Mouse (Mus musculus) cerebellum, adult 8-10 months (tissue): ENCODE measurements at regions not wholly inside any gene's neighbourhood (a gene's known extent, or its start where the extent isn't known, plus 50 kb on each side); places are given as distances from the start of the nearest gene placed in this dataset.
A peak's percentile ranks its signal among the peaks of the same experiment; 100 is the strongest.

Experiments
- DNase-seq: peaks from one replicate; pipeline ENCODE4 v3.0.0; 2022

DNA sequence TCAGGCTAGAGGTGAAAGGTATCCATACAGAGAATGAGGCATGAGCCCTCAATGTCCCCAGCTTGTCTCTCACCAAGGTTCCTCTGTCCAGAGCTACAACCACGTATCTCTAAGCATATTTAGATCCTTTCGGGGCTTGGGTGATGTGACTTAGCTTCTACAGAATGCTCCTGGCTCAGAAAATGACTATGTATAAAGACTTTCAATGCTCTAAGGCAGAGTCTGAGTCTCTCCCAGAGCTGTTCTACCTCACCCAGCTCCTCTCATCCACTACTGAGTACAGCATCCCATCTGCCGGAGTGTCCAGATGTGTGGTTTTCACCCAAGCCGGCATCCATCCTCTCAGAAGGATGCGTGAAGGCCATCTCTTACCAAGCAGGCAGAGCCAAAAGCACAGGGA lies 216.1 kb upstream of the Spdye4c start:
- no peak for DNase-seq

DNA sequence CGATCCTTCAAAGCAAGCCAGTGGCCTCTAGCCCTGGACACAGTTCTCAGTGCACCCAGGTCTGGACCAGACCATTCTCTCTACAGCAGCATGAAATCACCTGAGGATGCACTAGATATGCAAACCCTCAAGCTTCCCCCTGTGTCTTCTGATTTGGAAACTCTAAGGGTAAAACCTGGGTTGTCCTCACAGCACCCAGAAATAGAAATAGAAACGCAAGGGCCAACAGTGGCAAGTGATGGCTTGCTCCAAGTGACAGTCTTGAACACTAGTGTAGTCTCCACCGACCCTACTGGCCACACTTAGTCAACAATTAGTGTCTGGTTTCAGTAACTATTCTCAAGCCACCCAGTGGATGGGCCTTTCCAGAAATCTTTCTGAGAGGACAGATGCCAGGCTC lies 215.2 kb upstream of the Spdye4c start:
- no peak for DNase-seq

DNA sequence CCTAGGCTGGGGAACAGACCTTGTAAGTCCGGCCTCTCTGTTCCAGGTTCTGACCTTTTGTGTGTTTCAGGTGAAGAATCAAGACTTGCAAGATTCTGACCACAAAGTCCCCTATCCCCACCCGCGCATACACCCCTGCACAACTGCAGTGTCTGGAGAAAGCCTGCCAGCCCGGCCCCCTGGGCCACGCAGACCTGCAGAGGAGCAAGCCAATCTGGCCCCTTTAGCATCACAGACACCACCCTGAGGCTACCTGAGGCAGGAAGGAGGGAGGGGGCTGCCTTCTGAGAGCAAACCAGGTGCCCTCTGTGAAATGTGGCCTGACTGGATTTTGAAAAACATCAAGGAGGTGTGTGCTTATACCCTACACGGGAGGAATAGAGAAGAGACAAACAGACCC lies 213.8 kb upstream of the Spdye4c start:
- no peak for DNase-seq

DNA sequence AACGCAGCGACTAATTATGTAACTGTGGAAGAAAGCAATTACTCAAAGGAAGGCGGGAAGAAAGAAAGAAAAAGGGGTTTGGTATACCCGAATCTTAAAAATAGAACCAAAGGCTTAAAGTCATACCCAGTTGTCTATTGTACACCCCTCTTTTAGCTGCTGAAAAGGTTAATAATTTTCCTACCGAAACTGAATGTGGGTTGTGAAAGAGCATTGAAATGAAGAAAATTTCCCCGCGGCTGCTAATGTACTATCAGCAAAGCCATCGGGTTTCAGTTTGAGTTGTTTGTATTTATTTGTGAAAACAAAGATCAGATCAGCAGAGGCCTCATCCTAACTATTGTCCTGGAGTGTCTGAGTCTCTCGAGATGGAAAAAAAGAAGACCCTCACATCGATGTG lies 213.3 kb upstream of the Spdye4c start:
- DNase-seq, result no peak

DNA sequence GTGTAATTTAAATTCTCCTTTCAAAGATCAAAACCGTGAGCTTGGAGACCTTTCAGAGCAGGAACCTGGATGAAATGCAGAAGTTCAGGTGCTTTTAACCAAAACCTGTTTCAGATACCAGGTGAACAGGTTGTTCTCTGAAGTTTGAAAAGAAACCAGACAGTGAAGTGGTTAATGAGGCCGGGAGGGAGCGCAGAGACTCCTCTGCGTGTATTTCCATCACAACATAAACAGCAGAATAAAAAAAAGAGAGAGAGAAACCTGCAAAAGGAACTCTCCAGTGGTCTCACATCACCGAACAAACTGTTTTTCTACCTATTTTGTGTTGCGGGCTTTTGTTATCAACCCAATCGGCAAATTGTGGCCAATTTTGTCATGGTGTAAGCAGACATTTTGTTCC lies 212.6 kb upstream of the Spdye4c start:
- DNase-seq, result no peak

DNA sequence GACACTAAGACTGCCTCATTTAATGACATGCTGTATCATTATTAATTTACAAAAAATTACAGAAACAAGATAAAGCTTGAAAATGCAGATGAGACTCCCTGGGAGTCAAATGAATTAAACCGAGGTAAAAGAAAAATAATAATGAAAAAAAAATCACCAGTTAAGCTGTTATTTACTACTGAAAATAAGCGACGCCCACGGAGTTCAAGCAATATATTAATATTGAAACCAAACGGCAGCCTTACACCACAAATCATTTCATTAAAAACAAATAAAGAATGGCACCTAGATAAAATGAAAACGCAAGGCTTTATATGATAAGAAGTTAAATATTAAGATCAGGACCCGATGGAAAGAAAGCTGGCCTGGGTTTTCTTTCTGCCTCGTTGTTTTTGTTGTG lies 211.9 kb upstream of the Spdye4c start:
- DNase-seq, result no peak

DNA sequence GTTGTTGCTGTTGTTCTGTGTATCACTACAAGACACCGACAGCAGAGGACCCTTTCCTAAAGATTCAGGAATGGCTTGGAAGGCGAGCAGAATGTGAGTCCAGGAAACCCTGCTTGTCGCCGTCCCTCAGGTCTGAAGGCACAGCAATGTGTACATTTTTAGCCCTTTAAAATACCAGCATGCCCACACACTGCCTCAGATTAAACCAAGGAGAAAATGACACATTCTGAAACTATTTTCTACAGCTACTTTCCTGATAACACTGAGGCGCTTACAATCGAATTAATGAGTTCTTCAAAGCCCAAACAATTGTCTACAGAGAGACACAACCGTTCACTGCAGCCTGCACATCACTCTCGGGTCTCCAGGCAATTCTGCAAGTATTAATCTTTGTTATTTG lies 211.5 kb upstream of the Spdye4c start:
- DNase-seq, result no peak

DNA sequence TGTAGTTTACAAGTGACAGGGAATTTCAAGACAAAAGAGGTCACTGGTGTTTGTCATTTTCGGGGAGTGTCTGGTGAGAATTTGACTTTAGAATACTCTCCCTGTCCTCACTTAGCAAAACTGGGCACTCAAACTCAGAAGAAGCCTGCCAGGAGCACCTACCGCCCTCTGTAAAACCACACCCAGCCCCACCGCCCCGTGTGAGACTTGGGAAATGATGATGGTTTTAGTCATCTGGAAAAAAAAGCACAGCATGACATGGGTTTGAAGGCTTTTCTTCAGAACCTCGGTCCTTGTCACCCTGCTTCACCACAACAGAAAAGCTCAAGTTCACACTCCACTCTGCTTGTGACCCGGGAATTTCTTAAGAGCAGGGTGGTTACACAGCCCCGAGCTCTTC lies 210.4 kb upstream of the Spdye4c start:
- DNase-seq, result no peak

DNA sequence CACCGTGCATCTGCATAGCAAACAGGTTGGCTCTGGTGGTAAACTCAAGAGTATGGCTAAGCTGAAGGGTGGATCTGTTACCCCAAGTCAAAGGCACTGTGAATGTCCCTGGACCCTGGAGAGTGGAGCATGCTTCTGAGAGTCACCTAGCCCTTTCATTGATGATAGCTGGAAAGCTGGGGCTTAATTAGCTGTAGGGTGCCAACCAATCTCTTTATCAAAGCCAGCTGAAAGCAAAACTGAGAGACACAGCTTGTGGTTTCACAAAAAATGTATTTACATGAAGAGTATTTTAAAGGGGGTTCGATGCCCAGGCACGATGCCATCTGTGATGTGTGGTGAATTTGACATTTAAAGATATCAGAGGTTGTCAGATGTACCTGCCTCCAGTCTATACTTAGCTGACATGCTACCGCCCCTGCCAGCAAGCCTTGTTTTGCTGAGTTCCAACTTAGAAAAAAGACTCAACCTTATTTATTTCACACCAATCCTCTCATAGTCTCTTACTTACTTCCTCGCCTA lies 209.3 kb upstream of the Spdye4c start:
- no peak for DNase-seq

DNA sequence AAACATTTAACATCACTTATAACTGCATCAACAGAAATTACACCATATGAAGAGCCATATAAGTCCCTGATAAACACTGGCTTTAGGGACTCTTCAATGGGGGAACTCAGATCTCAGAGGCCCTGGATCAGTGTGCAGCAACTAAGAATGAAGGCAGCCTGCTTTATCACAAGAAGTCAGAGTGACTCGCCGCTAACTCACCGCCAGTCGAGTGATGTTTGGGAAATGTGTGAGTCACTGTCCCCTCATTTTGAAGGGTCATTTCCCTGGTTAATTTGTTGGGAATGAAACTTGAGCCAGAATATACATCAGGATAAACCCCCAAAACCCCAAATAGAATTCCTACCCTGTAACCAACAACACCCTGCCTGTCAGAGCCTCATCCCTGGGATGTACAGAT lies 208.5 kb upstream of the Spdye4c start:
- no peak for DNase-seq

DNA sequence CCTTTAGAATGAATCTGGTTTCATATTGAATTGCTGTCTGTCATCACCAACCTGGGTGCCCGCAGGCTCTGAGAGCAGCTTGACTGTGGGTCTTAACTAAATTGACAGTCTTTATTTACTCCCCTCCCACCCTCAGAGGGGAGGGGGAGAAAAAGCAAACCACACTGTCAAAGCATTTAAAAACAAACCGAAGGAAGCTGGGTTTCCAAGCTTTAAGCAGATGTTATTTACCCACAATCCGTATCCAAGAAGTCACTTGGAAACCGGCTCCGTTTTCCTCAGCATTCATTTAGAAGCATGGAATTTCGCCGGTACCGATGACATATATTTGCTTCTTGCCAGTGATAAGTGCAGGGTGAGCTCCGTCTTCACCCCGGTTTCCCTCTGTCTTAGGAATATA lies 206.4 kb upstream of the Spdye4c start:
- no peak for DNase-seq

DNA sequence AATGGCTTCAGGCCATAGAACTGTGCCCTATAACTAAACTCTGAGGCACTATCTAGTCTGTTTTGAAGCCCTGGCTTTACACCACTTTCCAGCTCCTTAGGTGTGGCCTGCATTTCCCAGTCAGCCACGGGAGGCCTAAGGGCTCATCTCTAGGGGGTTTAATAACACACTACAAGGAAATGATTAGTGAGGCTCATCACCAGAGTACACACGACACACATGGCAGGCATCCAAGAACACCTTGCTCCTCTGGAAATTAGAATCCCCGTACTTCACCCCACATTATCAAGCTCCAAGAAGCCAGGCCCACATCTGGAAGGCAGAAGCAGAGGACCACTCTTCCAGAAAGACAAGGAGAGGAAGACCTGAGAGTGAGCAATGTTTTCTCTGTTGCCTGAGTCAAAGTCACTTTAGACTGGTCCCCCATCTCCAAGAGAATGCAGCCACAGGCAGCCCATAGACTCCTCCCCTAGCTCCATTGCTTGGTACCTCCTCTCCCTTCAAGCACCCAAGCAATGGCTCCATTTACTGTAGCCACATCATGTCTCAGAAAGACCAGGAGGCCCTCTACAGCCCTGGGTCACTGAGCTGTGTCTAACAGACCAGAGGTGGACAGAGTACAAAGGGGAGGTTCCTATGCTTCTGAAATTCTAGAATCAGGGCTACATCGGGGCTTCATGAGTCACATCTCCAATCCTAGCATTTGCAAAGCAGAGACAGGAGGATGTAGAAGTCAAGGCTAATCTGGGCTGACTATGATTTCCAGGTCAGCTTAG lies 204.0 kb upstream of the Spdye4c start:
- DNase-seq, result no peak

DNA sequence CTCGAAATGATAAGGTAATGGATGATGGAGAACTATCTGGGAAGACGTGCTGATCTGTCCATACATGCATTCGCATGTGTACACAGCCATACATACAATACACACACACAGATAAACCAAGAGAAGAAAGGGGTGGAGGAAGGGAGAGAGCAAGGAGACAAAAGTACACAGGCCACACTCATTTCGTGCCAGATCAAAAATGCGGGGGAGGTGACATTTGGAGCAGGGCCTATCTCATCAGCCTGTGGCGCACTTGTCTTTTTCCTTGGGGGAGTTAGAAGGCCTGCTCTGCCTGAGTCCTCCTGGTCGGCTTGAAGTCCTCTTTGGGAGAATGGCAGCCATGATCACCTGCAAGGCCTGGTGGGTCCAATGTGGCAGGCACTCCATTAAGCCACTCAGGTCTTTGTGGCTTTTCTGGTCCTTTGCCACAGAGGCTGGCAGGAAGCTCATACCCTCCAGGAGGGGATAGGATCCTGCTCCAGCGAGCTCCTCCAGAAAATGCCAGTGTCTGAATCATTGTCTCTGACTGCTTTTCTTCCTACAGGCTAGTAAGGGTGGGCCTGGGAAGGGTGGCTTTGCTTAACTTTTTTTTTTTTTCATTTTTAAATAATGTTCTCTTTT lies 203.0 kb upstream of the Spdye4c start:
- no peak for DNase-seq

DNA sequence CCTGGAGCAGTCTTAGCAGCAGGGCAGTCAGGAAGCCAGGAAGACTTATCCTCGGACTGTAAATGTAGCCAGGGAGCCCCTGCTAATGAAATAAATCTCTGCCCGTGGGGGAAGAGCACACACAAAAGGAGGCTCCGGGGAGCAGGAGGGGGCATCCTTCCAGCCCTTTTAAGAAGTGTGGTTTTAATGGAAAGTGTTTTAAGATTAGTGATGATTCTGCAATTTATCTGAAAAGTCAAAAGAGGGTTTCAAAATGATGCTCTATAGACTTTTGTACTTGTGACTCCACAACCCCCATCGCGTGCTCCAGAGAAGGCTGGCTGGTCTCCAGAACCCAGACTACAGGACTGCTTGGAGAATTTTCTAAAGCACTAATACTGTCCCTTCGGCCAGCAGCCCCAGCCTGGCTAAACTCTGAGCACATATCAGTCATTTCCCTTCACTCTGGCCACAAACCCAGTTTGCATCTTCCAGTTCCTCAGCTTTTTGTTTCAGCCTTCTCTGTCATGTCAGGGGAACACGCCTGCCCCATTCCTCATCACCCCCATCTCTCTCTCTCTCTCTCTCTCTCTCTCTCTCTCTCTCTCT lies 202.0 kb upstream of the Spdye4c start:
- DNase-seq, result no peak

DNA sequence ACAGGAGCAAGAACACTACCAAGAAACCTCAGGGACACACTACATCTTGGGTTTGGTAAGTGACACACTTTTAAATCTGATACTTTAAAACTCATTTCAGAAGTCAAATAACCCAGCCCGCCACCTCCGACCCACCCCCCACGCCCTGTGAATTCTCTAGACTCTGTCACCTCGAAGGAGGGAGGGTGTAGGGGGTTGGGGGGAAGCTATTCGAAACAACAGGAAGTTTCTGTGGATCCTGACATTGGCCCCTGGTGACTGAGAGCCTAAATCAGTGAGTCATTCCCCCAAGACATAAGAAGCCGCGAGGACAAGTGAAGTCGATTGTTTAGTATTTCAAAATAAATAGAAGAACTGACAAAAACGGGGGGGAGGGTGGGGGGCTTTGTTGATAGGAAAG lies 198.7 kb upstream of the Spdye4c start:
- no peak for DNase-seq

DNA sequence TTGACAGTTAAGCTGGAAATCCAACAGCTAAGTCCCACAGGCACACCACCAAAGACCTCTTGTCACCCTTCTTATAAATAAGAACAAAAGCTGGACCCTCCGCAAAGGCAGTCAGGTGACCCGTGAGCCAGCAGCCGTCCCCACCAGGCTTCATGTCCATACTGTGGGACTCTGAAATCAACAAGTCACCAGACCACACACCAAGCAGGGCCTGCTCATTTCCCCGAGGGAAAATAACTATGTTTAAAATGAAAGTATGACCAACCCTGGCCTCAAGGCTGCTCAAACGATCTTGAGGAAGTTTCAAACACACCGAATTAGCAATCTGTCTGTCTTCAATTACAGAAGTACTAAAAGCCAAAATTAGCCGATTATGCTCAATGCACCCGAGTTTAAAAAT lies 197.6 kb upstream of the Spdye4c start:
- DNase-seq, result no peak

DNA sequence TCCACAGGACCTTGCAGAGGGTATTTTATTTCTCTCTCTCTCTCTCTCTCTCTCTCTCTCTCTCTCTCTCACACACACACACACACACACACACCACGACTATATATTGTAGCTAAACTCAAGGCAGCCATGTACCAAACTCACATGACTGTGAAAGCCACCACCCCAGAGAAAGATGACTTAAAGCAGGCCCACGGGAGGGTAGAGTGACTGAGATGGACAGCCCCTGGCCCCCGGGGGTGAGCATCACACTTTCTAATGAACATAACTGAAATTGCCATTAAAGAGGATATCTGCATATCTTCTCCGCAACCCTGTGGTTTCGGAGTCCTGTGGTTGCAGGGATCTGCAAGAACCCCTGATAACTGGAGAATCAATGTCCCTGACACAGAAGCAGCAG lies 197.1 kb upstream of the Spdye4c start:
- DNase-seq, result no peak

DNA sequence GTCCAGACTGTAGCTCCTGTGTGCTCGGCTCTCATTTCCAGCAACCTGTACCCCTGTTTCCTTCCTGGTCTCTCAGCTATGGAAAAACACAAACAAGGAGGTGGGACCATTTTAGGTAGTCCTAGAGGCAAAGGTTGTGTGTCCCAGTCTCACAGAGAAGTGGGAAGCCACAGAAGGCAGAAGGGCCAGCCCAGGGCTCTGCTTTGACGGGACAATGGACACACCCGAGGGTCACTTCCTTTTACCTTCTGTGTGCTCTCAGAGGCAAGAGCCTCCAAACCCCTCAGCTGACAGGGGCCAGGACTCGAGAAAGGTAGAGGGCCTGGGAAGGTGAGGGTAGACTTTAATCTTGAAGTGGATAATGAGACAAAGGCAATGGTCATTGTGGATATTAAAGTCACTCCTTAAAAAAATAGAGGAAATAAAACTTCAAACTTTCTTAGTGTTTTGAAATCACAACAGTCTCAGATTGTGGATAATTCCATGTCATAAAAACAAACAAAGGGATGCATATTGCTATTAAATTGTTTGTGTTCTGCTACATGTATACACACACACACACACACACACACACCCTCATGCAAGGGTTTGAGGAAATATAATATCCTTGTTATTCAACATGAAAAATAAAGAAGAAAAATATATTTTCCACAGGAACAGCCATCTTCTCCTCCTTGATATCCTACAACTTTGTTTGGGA lies 195.6 kb upstream of the Spdye4c start:
- no peak for DNase-seq

DNA sequence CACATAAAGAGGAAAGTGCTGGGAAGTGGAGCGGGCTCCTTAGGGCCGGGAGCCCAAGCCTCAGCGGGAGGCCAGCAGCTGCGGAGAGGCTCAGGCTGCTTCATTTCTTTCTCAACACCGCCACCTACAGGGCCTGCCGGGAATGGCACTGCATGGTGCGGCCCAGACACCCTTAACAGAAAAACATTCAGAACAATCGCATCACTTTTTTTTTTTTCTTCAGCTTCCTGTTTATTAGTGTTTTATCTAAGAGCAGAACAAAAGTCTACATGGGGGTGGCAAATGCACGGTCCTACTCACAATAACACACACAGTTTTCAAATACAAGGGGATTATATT lies 195.0 kb upstream of the Spdye4c start:
- DNase-seq, result peak; percentile 90

DNA sequence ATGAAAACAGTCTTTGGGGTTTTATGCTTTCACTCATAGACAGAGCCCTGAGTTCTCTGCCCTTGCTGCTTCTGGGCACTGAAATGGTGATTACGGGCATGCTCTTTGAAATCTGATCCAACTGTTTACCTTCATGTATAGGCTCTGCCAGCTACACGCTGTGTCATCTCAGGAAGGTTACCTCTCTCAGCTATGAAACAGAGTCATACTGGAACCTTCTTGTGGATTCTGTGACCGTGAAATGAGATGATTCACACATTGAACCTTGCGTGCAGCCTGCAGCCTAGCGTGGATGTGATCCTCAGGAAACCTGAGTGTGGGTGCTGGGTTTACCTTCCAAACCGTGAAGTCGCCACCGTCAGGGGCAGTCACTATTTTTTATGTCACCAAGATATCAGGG lies 189.7 kb upstream of the Spdye4c start:
- no peak for DNase-seq

DNA sequence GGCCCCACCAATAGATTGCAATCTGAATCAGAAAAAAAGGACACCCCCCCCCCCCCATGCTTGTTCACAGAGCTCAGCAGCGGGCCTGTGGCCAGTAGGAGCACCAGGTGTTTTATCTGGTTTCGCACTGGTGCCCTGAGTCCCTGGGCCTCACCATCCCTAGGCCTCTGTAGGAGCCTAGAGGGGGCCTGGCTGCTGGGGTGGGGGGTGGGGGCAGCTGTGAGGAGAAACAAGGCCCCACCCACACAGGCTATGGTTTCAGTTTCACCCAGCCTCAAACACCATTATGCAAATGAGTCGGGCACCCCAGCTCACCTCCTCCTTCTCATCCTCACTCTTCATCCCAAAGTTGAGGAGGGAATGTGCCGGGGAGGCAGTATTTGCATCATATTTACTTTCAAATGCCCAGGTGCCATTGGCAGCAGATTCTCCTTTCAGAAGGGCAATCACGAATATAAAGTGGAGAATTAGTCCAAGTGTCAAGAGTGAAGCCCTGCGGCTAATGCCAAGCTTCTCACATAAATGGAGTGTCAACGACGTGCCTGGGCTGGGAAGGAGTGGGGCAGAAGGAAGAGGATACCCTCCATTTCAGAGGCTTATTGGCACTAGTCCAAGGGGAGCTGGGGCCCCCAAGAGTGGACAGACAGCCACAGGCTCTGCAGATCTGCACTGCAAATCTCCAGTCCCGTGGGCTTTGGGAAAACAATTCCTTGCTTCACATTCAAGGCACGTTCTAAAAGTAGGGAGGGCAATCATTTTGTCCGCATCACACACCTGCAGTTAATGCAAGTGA lies 187.7 kb upstream of the Spdye4c start:
- DNase-seq, result no peak

DNA sequence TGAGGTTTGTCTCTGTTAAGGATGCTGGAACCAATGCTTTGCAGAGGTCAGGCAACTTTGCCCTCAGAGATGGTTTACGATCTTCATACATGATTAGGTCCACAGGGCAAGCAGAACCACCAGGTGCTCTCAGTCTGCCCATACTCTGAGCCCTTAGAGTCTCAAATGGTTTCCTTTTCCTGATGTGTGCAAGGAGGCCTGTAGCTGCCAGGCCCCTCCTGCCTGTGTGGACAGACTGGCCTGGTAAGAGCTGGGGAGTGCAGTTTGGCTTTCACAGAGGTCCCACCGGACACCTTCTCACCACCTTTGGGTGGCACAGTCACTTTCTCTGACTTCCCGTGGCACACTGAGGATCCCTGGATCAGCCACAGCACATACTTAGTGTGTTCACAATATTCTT lies 186.6 kb upstream of the Spdye4c start:
- DNase-seq, result no peak

DNA sequence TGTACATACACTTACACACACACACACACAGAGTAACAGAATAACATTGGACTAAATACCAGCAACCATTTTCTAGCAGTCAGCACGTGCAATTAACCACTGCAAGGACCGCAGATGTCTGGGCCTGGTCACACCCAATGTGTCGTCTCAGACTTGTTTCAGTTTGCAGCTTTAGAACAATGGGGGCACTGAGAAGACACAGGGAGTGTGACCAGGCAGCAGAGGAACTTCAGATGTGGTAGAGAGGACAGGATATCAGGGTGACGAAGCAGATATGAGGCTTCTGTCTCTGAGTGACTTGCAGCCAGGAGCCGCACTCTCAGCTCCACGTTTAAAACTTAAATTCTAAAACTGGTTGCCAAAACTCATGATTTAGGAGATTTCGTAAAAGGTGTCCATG lies 183.9 kb upstream of the Spdye4c start:
- no peak for DNase-seq
